Mouse (Mus musculus) midbrain, embryonic 10.5 days (tissue): Measurements from ENCODE around the gene Spats1. TPM values are rescaled to one million over a fixed set of nuclear protein-coding genes. Genes with fewer than 3 reads are reported as not detected.
"Not testable (repeated sequence)": the region's sequence is repeated elsewhere in the genome, so short reads cannot be mapped to it uniquely, and the experiment has no call there.

Experiments used
- DNase-seq: peaks from one replicate; pipeline ENCODE4 v3.0.0-alpha.2; 2017; ENCODE audit warnings: low spot score
- H3K27ac ChIP-seq: fragments of 300-500 bp; sonication (generic); replicated peaks from 2 replicates; pipeline ENCODE4 v1.5.1; 2016; ENCODE audit warnings: mild to moderate bottlenecking
- H3K27me3 ChIP-seq: fragments of 300-500 bp; sonication (generic); 2 replicates; pipeline ENCODE4 v1.6.1; 2016; ENCODE audit warnings: low read depth, mild to moderate bottlenecking; ENCODE audit not compliant: poor library complexity, severe bottlenecking
- H3K36me3 ChIP-seq: fragments of 300-500 bp; sonication (generic); 2 replicates; pipeline ENCODE4 v1.6.1; 2016; ENCODE audit warnings: mild to moderate bottlenecking, moderate library complexity
- H3K4me1 ChIP-seq: fragments of 300-500 bp; sonication (generic); 2 replicates; pipeline ENCODE4 v1.6.1; 2016
- H3K4me3 ChIP-seq: fragments of 300-500 bp; sonication (generic); 2 replicates; pipeline ENCODE4 v1.5.1; 2016; ENCODE audit warnings: mild to moderate bottlenecking, moderate library complexity
- H3K9me3 ChIP-seq: fragments of 300-500 bp; sonication (generic); replicated peaks from 2 replicates; pipeline ENCODE4 v1.6.1; 2016; ENCODE audit warnings: mild to moderate bottlenecking
- WGBS: fragments of 180-500 bp; shearing (Covaris S2); methylation state at CpG from one replicate; pipeline ENCODE4 v1.1.7; 2016; 5-methylcytosine and 5-hydroxymethylcytosine counted together
- polyA plus RNA-seq: library from polyadenylated mRNA; unstranded; fragments of >200 nt; fragmentation: Nextera tagmentation; extraction: Ambion mirVana; gene quantifications from 2 replicates; pipeline ENCODE4 v1.2.1, GENCODE M21; 2016

The Spats1 gene
- polyA plus RNA-seq, 1 experiment from 2014 or later: 0.42 TPM

- H3K27me3 ChIP-seq: no peaks in the 10 kb centered on the region
- no peaks in the 10 kb centered on the region for H3K9me3 ChIP-seq
- no peak overlapping the region for H3K4me3 ChIP-seq
- 83% methylated on average over 2 of the region's 2 CpGs for WGBS
- H3K4me1 ChIP-seq: no peaks in the 10 kb centered on the region
- no peak overlapping the region for H3K27ac ChIP-seq
- H3K36me3 ChIP-seq: peaks cover 96% of the 10 kb centered on the region
- DNase-seq: no peak
These were observed 57.8 kb downstream of the Spats1 start for GRCm38 (mm10) chr17:45417387-45417786.

GRCm38 (mm10) chr17:45411617-45412016 is 63.6 kb downstream of the Spats1 start:
- H3K4me1 ChIP-seq, H3K27me3 ChIP-seq, H3K4me3 ChIP-seq, H3K27ac ChIP-seq, DNase-seq, H3K9me3 ChIP-seq: not testable (repeated sequence)
- 99% methylated on average over 2 of the region's 2 CpGs for WGBS
- peaks cover 100% of the 10 kb centered on the region for H3K36me3 ChIP-seq

DNA sequence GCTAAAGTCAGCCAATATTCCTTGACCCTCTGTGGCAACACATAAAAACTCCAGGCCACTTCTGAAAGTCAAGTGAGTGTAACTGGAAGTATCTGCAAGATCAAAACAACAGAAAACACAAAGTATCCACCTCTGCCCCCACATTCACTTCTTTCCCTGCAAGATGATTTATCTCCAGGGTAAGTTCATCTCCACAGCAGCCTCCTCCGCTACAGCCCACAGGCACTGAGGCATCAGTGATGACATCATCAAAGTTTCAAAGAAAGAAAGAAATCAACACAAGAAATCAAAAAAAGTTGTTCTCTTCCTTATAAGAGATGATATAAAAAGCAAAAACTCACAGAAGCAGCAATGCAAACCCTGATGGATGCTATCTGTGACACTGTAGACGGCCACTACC is 66.5 kb downstream of the Spats1 start:
- no peak for DNase-seq
- Histone ChIP-seq H3K36me3 (peaks cover 100% of the 10 kb centered on the region), H3K27me3 (no peaks in the 10 kb centered on the region), H3K9me3 (no peaks in the 10 kb centered on the region), H3K4me1 (no peaks in the 10 kb centered on the region), H3K27ac (no peak overlapping the region), H3K4me3 (no peak overlapping the region)
- 93% methylated on average over 2 of the region's 2 CpGs for WGBS

DNA sequence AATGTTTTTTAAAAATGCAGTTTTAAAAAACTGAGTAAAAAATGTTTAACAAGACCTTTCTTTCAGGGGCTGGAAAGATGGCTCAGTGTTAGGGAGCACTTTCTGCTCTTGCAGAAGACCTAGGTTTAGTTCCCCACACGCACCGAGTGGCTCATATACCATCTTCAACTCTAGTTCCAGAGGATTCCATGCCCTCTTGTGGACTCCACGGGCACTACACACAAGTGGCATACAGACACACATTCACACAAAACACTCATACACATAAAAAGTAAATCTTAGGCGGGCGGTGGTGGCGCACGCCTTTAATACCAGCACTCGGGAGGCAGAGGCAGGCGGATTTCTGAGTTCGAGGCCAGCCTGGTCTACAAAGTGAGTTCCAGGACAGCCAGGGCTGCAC is 68.9 kb downstream of the Spats1 start:
- no peaks in the 10 kb centered on the region for H3K4me1 ChIP-seq
- peaks cover 99% of the 10 kb centered on the region for H3K36me3 ChIP-seq
- H3K27ac ChIP-seq: no peak overlapping the region
- 94% methylated on average over 10 of the region's 10 CpGs for WGBS
- H3K9me3 ChIP-seq: no peaks in the 10 kb centered on the region
- H3K27me3 ChIP-seq: no peaks in the 10 kb centered on the region
- no peak for DNase-seq
- H3K4me3 ChIP-seq: no peak overlapping the region

- no peaks in the 10 kb centered on the region for H3K27me3 ChIP-seq
- no peak overlapping the region for H3K4me3 ChIP-seq
- no peaks in the 10 kb centered on the region for H3K9me3 ChIP-seq
- H3K4me1 ChIP-seq: no peaks in the 10 kb centered on the region
- no peak for DNase-seq
- peaks cover 96% of the 10 kb centered on the region for H3K36me3 ChIP-seq
- 45% methylated on average over 3 of the region's 3 CpGs for WGBS
- no peak overlapping the region for H3K27ac ChIP-seq
These were observed 72.0 kb downstream of the Spats1 start for GRCm38 (mm10) chr17:45403207-45403606.

GRCm38 (mm10) chr17:45402601-45403000 is 72.6 kb downstream of the Spats1 start:
- Histone ChIP-seq H3K27ac (no peak overlapping the region), H3K4me1 (no peaks in the 10 kb centered on the region), H3K9me3 (no peaks in the 10 kb centered on the region), H3K4me3 (no peak overlapping the region), H3K27me3 (no peaks in the 10 kb centered on the region), H3K36me3 (peaks cover 96% of the 10 kb centered on the region)
- DNase-seq: no peak
- 83% methylated on average over 3 of the region's 3 CpGs for WGBS

- WGBS: 90% methylated on average over 1 of the region's 1 CpGs
- Histone ChIP-seq H3K4me3 (no peak overlapping the region), H3K36me3 (peaks cover 96% of the 10 kb centered on the region)
These were observed 73.1 kb downstream of the Spats1 start for GRCm38 (mm10) chr17:45402126-45402525.

GRCm38 (mm10) chr17:45401126-45401905 is 73.9 kb downstream of the Spats1 start:
- Histone ChIP-seq H3K27ac (no peak overlapping the region), H3K4me1 (no peaks in the 10 kb centered on the region), H3K9me3 (no peaks in the 10 kb centered on the region), H3K4me3 (no peak overlapping the region), H3K36me3 (peaks cover 87% of the 10 kb centered on the region), H3K27me3 (no peaks in the 10 kb centered on the region)
- DNase-seq: no peak
- WGBS: 94% methylated on average over 5 of the region's 5 CpGs

More at GRCm38 (mm10) chr17:45402126-45402525, 73.1 kb downstream of the Spats1 start:
- no peak overlapping the region for H3K27ac ChIP-seq
- H3K27me3 ChIP-seq: no peaks in the 10 kb centered on the region
- DNase-seq: no peak
- no peaks in the 10 kb centered on the region for H3K4me1 ChIP-seq
- H3K9me3 ChIP-seq: no peaks in the 10 kb centered on the region

DNA sequence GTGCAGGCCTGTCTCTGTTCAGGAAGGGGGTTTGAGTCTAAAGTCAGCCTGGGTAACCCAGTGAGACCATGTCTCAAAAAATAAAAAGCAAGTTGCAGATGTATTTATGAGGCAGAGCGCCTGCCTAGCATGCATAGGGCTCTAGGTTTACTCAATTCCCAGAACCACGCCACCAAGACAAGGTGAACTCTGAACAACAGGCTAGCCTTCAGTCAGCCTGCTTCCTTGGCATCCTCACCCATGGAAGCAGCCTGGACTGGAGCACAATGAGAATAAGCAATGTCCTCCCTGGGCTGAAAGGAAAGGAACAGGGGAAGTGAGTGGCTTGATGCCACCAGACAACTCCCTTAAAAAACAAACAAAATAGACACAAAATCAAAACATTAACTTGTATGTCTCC is 77.2 kb downstream of the Spats1 start:
- no peak overlapping the region for H3K27ac ChIP-seq
- no peaks in the 10 kb centered on the region for H3K4me1 ChIP-seq
- no peaks in the 10 kb centered on the region for H3K27me3 ChIP-seq
- H3K9me3 ChIP-seq: no peaks in the 10 kb centered on the region
- peaks cover 76% of the 10 kb centered on the region for H3K36me3 ChIP-seq
- 95% methylated on average over 2 of the region's 2 CpGs for WGBS
- no peak overlapping the region for H3K4me3 ChIP-seq
- DNase-seq: no peak

DNA sequence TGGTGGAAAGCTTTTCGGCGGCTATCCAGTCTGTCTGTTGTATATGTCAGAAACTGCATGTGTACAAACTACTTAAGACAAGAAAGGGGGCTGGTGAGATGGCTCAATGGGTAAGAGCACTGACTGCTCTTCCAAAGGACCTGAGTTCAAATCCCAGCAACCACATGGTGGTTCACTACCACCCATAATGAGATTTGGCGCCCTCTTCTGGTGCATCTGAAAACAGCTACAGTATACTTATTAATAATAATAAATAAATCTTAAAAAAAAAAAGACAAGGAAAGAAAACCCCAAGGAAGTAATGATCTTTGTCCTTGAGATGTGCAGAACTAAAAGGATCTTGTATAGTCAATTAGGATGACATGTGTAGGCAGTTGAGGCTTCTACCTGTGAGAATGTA is 77.7 kb downstream of the Spats1 start:
- peaks cover 76% of the 10 kb centered on the region for H3K36me3 ChIP-seq
- DNase-seq: no peak
- H3K4me1 ChIP-seq: no peaks in the 10 kb centered on the region

DNA sequence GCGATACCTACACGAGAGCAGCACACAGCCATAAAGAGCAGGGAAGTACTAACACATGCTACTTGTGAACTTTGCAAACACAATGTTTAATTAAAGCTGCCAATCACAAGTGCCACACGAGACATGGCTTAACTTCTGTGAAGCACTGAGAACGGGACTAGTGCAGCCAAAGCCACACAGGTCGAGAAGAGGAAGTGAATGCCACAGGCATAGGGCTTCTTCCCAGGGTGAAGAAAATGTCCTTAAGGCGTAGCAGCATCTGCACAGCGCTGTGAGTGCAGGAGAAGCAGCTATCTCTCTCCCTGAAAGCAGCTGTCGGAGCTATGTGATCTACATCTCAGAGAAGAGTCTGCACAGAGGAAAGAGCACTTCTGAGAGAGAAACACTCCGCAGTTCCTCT is 80.6 kb downstream of the Spats1 start:
- H3K4me1 ChIP-seq: no peaks in the 10 kb centered on the region
- no peak overlapping the region for H3K27ac ChIP-seq
- no peaks in the 10 kb centered on the region for H3K27me3 ChIP-seq
- no peak overlapping the region for H3K4me3 ChIP-seq
- no peaks in the 10 kb centered on the region for H3K9me3 ChIP-seq
- 81% methylated on average over 9 of the region's 9 CpGs for WGBS
- DNase-seq: no peak
- H3K36me3 ChIP-seq: peaks cover 76% of the 10 kb centered on the region

More for the DNA sequence above, 77.7 kb downstream of the Spats1 start:
- Histone ChIP-seq H3K27me3 (no peaks in the 10 kb centered on the region), H3K27ac (no peak overlapping the region), H3K4me3 (no peak overlapping the region), H3K9me3 (no peaks in the 10 kb centered on the region)
- WGBS: 77% methylated on average over 3 of the region's 3 CpGs

- WGBS: 89% methylated on average over 3 of the region's 3 CpGs
- no peaks in the 10 kb centered on the region for H3K27me3 ChIP-seq
- no peak overlapping the region for H3K4me3 ChIP-seq
- DNase-seq: no peak
- H3K36me3 ChIP-seq: peaks cover 75% of the 10 kb centered on the region
- H3K27ac ChIP-seq: no peak overlapping the region
- no peaks in the 10 kb centered on the region for H3K4me1 ChIP-seq
- no peaks in the 10 kb centered on the region for H3K9me3 ChIP-seq
These were observed 81.5 kb downstream of the Spats1 start for GRCm38 (mm10) chr17:45393765-45394164.
